Mouse (Mus musculus) spleen, embryonic (tissue): Measurements from ENCODE around the gene Fxyd7.

ENCODE experiments used
- CTCF ChIA-PET: fragments of 350-600 bp; sonication (Branson Sonifier 250); formaldehyde crosslinking; loops from one replicate; lab custom pipeline; 2022; lab: Charles Lee

The Fxyd7 gene

GRCm38 (mm10) chr7:31051321-31052021 lies at the start of gene Fxyd7:
Gene Fxyd7 (minus strand): TSS chr7:31051467.
- CTCF ChIA-PET, result interaction anchor here (1.8 kb wide), 1 partner anchor 9 kb away, joined by 6 read pairs; the partner anchor contains the start of gene Fxyd5

GRCm38 (mm10) chr7:31100786-31101185 lies 49.5 kb upstream of the Fxyd7 start:
- CTCF ChIA-PET, result interaction anchor here (0.7 kb wide), 1 partner anchor 319 kb away, joined by 3 read pairs; no protein-coding TSS in a partner anchor

GRCm38 (mm10) chr7:31099612-31099982 lies 48.3 kb upstream of the Fxyd7 start:
- CTCF ChIA-PET, result no interaction called here

- CTCF ChIA-PET, result no interaction called here
Observed at GRCm38 (mm10) chr7:31098697-31099611, 47.7 kb upstream of the Fxyd7 start.

GRCm38 (mm10) chr7:31097583-31098248 lies 46.4 kb upstream of the Fxyd7 start:
- CTCF ChIA-PET, result interaction anchor here (0.6 to 2.0 kb wide), 6 partner anchors 37 to 147 kb away, joined by 4 to 14 read pairs (median 4); partner anchors contain the start of gene Lgi4

- CTCF ChIA-PET, result interaction anchor here (0.6 to 2.0 kb wide), 4 partner anchors 36 to 146 kb away, joined by 4 to 12 read pairs (median 4); partner anchors contain the start of gene Lgi4
Observed at GRCm38 (mm10) chr7:31096892-31097564, 45.8 kb upstream of the Fxyd7 start.

GRCm38 (mm10) chr7:31094774-31095501 lies 43.7 kb upstream of the Fxyd7 start:
- CTCF ChIA-PET, result interaction anchor here (0.5 to 0.6 kb wide), 2 partner anchors 207 to 415 kb away, joined by 3 to 6 read pairs; no protein-coding TSS in a partner anchor

GRCm38 (mm10) chr7:31089721-31090120 lies 38.5 kb upstream of the Fxyd7 start:
- CTCF ChIA-PET, result interaction anchor here (0.7 kb wide), 1 partner anchor 268 kb away, joined by 3 read pairs; no protein-coding TSS in a partner anchor

- CTCF ChIA-PET, result no interaction called here
Observed at GRCm38 (mm10) chr7:31088206-31088605, 36.9 kb upstream of the Fxyd7 start.

- CTCF ChIA-PET, result no interaction called here
Observed at GRCm38 (mm10) chr7:31087262-31087661, 36.0 kb upstream of the Fxyd7 start.

GRCm38 (mm10) chr7:31086175-31086755 lies 35.0 kb upstream of the Fxyd7 start:
- CTCF ChIA-PET, result interaction anchor here (0.5 kb wide), 1 partner anchor 33 kb away, joined by 4 read pairs; no protein-coding TSS in a partner anchor

- CTCF ChIA-PET, result no interaction called here
Observed at GRCm38 (mm10) chr7:31085171-31085570, 33.9 kb upstream of the Fxyd7 start.

GRCm38 (mm10) chr7:31084140-31084539 lies 32.9 kb upstream of the Fxyd7 start:
- CTCF ChIA-PET, result no interaction called here

GRCm38 (mm10) chr7:31082831-31083588 lies 31.7 kb upstream of the Fxyd7 start:
- CTCF ChIA-PET, result interaction anchor here (0.6 kb wide), 1 partner anchor 15 kb away, joined by 3 read pairs; no protein-coding TSS in a partner anchor

- CTCF ChIA-PET, result no interaction called here
Observed at GRCm38 (mm10) chr7:31082106-31082505, 30.8 kb upstream of the Fxyd7 start.

- CTCF ChIA-PET, result interaction anchor here (0.6 kb wide), 1 partner anchor 90 kb away, joined by 3 read pairs; no protein-coding TSS in a partner anchor
Observed at GRCm38 (mm10) chr7:31081106-31081505, 29.8 kb upstream of the Fxyd7 start.

- CTCF ChIA-PET, result interaction anchor here (0.6 kb wide), 1 partner anchor 90 kb away, joined by 3 read pairs; no protein-coding TSS in a partner anchor
Observed at GRCm38 (mm10) chr7:31080611-31081010, 29.3 kb upstream of the Fxyd7 start.

- CTCF ChIA-PET, result no interaction called here
Observed at GRCm38 (mm10) chr7:31079670-31080069, 28.4 kb upstream of the Fxyd7 start.
